Mouse (Mus musculus) neural tube, embryonic 14.5 days (tissue): ENCODE measurements around the gene Maml2. TPM values are rescaled to one million over a fixed set of nuclear protein-coding genes. Genes with fewer than 3 reads are reported as not detected.

Source experiments
- ATAC-seq: fragments of 200-750 bp; cut with Nextera tagmentation; 2 replicates; pipeline ENCODE4 v1.8.0; 2017; ENCODE audit warnings: low read depth, mild to moderate bottlenecking, moderate TSS enrichment, moderate library complexity
- H3K27ac ChIP-seq: fragments of 300-500 bp; sonication (generic); 2 replicates; pipeline ENCODE4 v1.5.1; 2014; ENCODE audit warnings: low read depth, mild to moderate bottlenecking, control low read depth, low read length, moderate library complexity, mixed read lengths
- H3K27me3 ChIP-seq: fragments of 300-500 bp; sonication (generic); 2 replicates; pipeline ENCODE4 v1.6.1; 2014; ENCODE audit warnings: low read length; ENCODE audit not compliant: control insufficient read depth, insufficient read depth
- H3K36me3 ChIP-seq: fragments of 300-500 bp; sonication (generic); 2 replicates; pipeline ENCODE4 v1.6.1; 2014; ENCODE audit warnings: low read length, mixed read lengths; ENCODE audit not compliant: control insufficient read depth, insufficient read depth
- H3K4me1 ChIP-seq: fragments of 300-500 bp; sonication (generic); 2 replicates; pipeline ENCODE4 v1.6.1; 2014; ENCODE audit warnings: low read length; ENCODE audit not compliant: control insufficient read depth, insufficient read depth
- H3K4me2 ChIP-seq: fragments of 300-500 bp; sonication (generic); 2 replicates; pipeline ENCODE4 v1.6.1; 2014; ENCODE audit warnings: mild to moderate bottlenecking, low read depth, low read length, control low read depth
- H3K4me3 ChIP-seq: fragments of 300-500 bp; sonication (generic); 2 replicates; pipeline ENCODE4 v1.5.1; 2014; ENCODE audit warnings: low read depth, low read length, control low read depth, mixed read lengths
- H3K9ac ChIP-seq: fragments of 300-500 bp; sonication (generic); replicated peaks from 2 replicates; pipeline ENCODE4 v1.6.1; 2014; ENCODE audit warnings: low read depth, mild to moderate bottlenecking, control low read depth, low read length, mixed read lengths
- H3K9me3 ChIP-seq: fragments of 300-500 bp; sonication (generic); 2 replicates; pipeline ENCODE4 v1.6.1; 2016; ENCODE audit warnings: low read length; ENCODE audit not compliant: control insufficient read depth
- WGBS: fragments of 180-500 bp; shearing (Covaris S2); extraction: QIAGEN DNeasy Blood & Tissue Kit; methylation state at CpG from one replicate; pipeline ENCODE4 v1.1.7; 2014; 5-methylcytosine and 5-hydroxymethylcytosine counted together
- polyA plus RNA-seq: library from polyadenylated mRNA; unstranded; fragments of >200 nt; fragmentation: Nextera tagmentation; extraction: Ambion mirVana; gene quantifications from 2 replicates; pipeline ENCODE4 v1.2.1, GENCODE M21; 2014

Gene Maml2
- polyA plus RNA-seq, 1 experiment from 2014 or later = 13.2 TPM

GRCm38 (mm10) chr9:13306471-13306870, 8.7 kb downstream of the Maml2 start:
- Histone ChIP-seq H3K4me1 (peaks cover 52% of the 10 kb centered on the region), H3K27ac (no peak overlapping the region), H3K27me3 (no peaks in the 10 kb centered on the region), H3K4me3 (no peak overlapping the region), H3K36me3 (no peaks in the 10 kb centered on the region), H3K9ac (no peak overlapping the region), H3K4me2 (no peak overlapping the region), H3K9me3 (no peaks in the 10 kb centered on the region)
- 94% methylated on average over 3 of the region's 3 CpGs for WGBS
- no peak for ATAC-seq

- Histone ChIP-seq H3K36me3 (no peaks in the 10 kb centered on the region), H3K27ac (0 out of 2 replicates have a peak overlapping the region, but pooled peaks have one; percentile 13), H3K4me3 (no peak overlapping the region), H3K4me2 (no peak overlapping the region), H3K4me1 (peaks cover 45% of the 10 kb centered on the region), H3K9me3 (no peaks in the 10 kb centered on the region), H3K9ac (no peak overlapping the region), H3K27me3 (no peaks in the 10 kb centered on the region)
- no peak for ATAC-seq
- 47% methylated on average over 4 of the region's 4 CpGs for WGBS
Measured at GRCm38 (mm10) chr9:13307226-13307625, 9.5 kb downstream of the Maml2 start.

GRCm38 (mm10) chr9:13308718-13309117, 11.0 kb downstream of the Maml2 start:
- no peaks in the 10 kb centered on the region for H3K36me3 ChIP-seq
- H3K27ac ChIP-seq = peak overlapping the region; percentile 0; the same call in 1 of the 2 replicates
- no peak overlapping the region for H3K4me2 ChIP-seq
- H3K9ac ChIP-seq = no peak overlapping the region
- WGBS = 24% methylated on average over 8 of the region's 8 CpGs
- no peaks in the 10 kb centered on the region for H3K9me3 ChIP-seq
- H3K4me1 ChIP-seq = peaks cover 40% of the 10 kb centered on the region
- H3K27me3 ChIP-seq = no peaks in the 10 kb centered on the region
- ATAC-seq = peak; percentile 32; the same call in 1 of the 2 replicates
- H3K4me3 ChIP-seq = no peak overlapping the region

- no peaks in the 10 kb centered on the region for H3K36me3 ChIP-seq
- H3K4me1 ChIP-seq = peaks cover 31% of the 10 kb centered on the region
- no peak overlapping the region for H3K4me3 ChIP-seq
- H3K27ac ChIP-seq = peak overlapping the region; percentile 18; the same call in 1 of the 2 replicates
- H3K9ac ChIP-seq = no peak overlapping the region
- peak; percentile 60; the same call in 1 of the 2 replicates for ATAC-seq
- H3K4me2 ChIP-seq = no peak overlapping the region
- WGBS = 48% methylated on average over 7 of the region's 7 CpGs
- H3K9me3 ChIP-seq = no peaks in the 10 kb centered on the region
- no peaks in the 10 kb centered on the region for H3K27me3 ChIP-seq
Measured at GRCm38 (mm10) chr9:13309807-13310206, 12.1 kb downstream of the Maml2 start.

GRCm38 (mm10) chr9:13310236-13310635, 12.5 kb downstream of the Maml2 start:
- Histone ChIP-seq H3K27me3 (no peaks in the 10 kb centered on the region), H3K36me3 (no peaks in the 10 kb centered on the region), H3K9ac (no peak overlapping the region), H3K4me3 (no peak overlapping the region), H3K9me3 (no peaks in the 10 kb centered on the region), H3K4me2 (no peak overlapping the region), H3K27ac (peak overlapping the region; percentile 6; the same call in 1 of the 2 replicates), H3K4me1 (peaks cover 31% of the 10 kb centered on the region)
- whole genome bisulfite sequencing = 38% methylated on average over 3 of the region's 3 CpGs
- ATAC-seq = no peak

GRCm38 (mm10) chr9:13311094-13311493, 13.3 kb downstream of the Maml2 start:
- H3K4me3 ChIP-seq = no peak overlapping the region
- H3K36me3 ChIP-seq = no peaks in the 10 kb centered on the region
- no peak overlapping the region for H3K4me2 ChIP-seq
- H3K9me3 ChIP-seq = no peaks in the 10 kb centered on the region
- H3K9ac ChIP-seq = no peak overlapping the region
- 49% methylated on average over 2 of the region's 2 CpGs for WGBS
- no peak overlapping the region for H3K27ac ChIP-seq
- H3K4me1 ChIP-seq = peaks cover 31% of the 10 kb centered on the region
- no peak for ATAC-seq
- H3K27me3 ChIP-seq = no peaks in the 10 kb centered on the region

GRCm38 (mm10) chr9:13313923-13314322, 16.2 kb downstream of the Maml2 start:
- H3K4me1 ChIP-seq = peaks cover 11% of the 10 kb centered on the region; the same call in 1 of the 2 replicates
- no peak overlapping the region for H3K4me3 ChIP-seq
- no peak overlapping the region for H3K4me2 ChIP-seq
- no peak overlapping the region for H3K27ac ChIP-seq
- no peak for ATAC-seq
- H3K9ac ChIP-seq = no peak overlapping the region
- 93% methylated on average over 2 of the region's 2 CpGs for WGBS
- H3K27me3 ChIP-seq = no peaks in the 10 kb centered on the region
- H3K36me3 ChIP-seq = no peaks in the 10 kb centered on the region
- H3K9me3 ChIP-seq = no peaks in the 10 kb centered on the region

- ATAC-seq = no peak
- no peaks in the 10 kb centered on the region for H3K36me3 ChIP-seq
- H3K4me3 ChIP-seq = no peak overlapping the region
- H3K27me3 ChIP-seq = no peaks in the 10 kb centered on the region
- no peak overlapping the region for H3K4me2 ChIP-seq
- H3K27ac ChIP-seq = no peak overlapping the region
- 70% methylated on average over 5 of the region's 5 CpGs for WGBS
- no peak overlapping the region for H3K9ac ChIP-seq
- peaks cover 9% of the 10 kb centered on the region; the same call in 1 of the 2 replicates for H3K4me1 ChIP-seq
- H3K9me3 ChIP-seq = no peaks in the 10 kb centered on the region
Measured at GRCm38 (mm10) chr9:13314577-13315004, 16.8 kb downstream of the Maml2 start.

- WGBS = 88% methylated on average over 5 of the region's 5 CpGs
- ATAC-seq = no peak
- Histone ChIP-seq H3K4me1 (peaks cover under 1% of the 10 kb centered on the region; the same call in 1 of the 2 replicates), H3K27me3 (no peaks in the 10 kb centered on the region), H3K9me3 (no peaks in the 10 kb centered on the region), H3K4me3 (no peak overlapping the region), H3K27ac (no peak overlapping the region), H3K9ac (no peak overlapping the region), H3K4me2 (no peak overlapping the region), H3K36me3 (no peaks in the 10 kb centered on the region)
Measured at GRCm38 (mm10) chr9:13315393-13315792, 17.6 kb downstream of the Maml2 start.
